Comparison of ENCODE assay signal across 30 mouse cellular contexts in the genomic region with DNA sequence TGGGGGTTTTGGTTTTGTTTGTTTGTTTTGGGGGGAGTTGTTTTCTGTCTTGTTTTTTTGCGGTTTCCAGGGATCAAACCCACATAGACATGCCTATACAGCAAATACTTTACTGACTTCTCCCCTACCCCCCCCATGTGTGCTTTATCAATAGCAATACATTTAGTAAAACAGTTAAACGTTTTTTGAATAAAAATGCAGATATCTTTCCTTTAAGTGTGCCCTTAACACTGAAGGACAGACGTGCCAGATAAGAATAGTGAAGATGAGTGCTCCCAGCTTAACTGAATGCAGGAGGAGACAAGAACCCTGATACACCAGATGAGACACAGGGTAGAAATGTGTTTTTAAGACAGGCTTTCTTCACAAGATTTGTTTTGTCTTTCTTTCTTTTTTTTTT. TPM values are rescaled to one million over a fixed set of nuclear protein-coding genes. Genes with fewer than 3 reads are reported as not detected.
"Had no signal": no experiment of that assay in that cellular context is flagged by ENCODE, and none has a peak within 500 bp of the region (broad histone marks: within the 10 kb centered on the region; RNA-seq: fewer than 3 reads in every experiment).

No protein-coding gene starts in this region.

- H3K4me3 ChIP-seq: layer of hippocampus, adult 2 months; limb, embryonic 10.5 days; limb, embryonic 13.5 days; megakaryocyte, embryonic 14.5 days; midbrain, embryonic 12.5 days; midbrain, embryonic 15.5 days; myocyte; neural tube, embryonic 13.5 days had no signal

- H3K27ac ChIP-seq: hindbrain, postnatal 0 days; layer of hippocampus, adult 2 months; limb, embryonic 10.5 days; limb, embryonic 13.5 days; macrophage; midbrain, embryonic 12.5 days; midbrain, embryonic 15.5 days; neural tube, embryonic 13.5 days had no signal

- H3K4me1 ChIP-seq: limb, embryonic 13.5 days; neural tube, embryonic 13.5 days had no signal

- H3K27me3 ChIP-seq: midbrain, embryonic 15.5 days; neural tube, embryonic 13.5 days had no signal

- ATAC-seq: hindbrain, postnatal 0 days; inflammation-experienced regulatory T-cells, adult 6 months; intestine, embryonic 16.5 days; lung, postnatal 0 days; midbrain, embryonic 15.5 days had no signal

- DNase-seq: kidney, adult 18-20 months; kidney, adult 9 months; kidney, postnatal 25 days; layer of hippocampus, postnatal 36 days; lung, embryonic 14.5 days; retina, postnatal 1 day; right cerebral cortex, postnatal 25 days; thymus, adult 2 months; thymus, postnatal 14 days had no signal

- H3K36me3 ChIP-seq: limb, embryonic 10.5 days; limb, embryonic 13.5 days; midbrain, embryonic 12.5 days; midbrain, embryonic 15.5 days; neural tube, embryonic 13.5 days had no signal

- H3K9ac ChIP-seq: limb, embryonic 13.5 days; lung, embryonic 14.5 days; midbrain, embryonic 12.5 days; midbrain, embryonic 15.5 days; neural tube, embryonic 13.5 days had no signal

- H3K4me2 ChIP-seq: limb, embryonic 13.5 days; lung, embryonic 14.5 days; midbrain, embryonic 12.5 days; midbrain, embryonic 15.5 days; neural tube, embryonic 13.5 days had no signal

- H3K9me3 ChIP-seq: limb, embryonic 10.5 days; limb, embryonic 13.5 days; midbrain, embryonic 12.5 days; midbrain, embryonic 15.5 days; neural tube, embryonic 13.5 days had no signal

RNA-seq across cellular contexts. Expression of gene Thegl, which starts 4.7 kb away (rescaled TPM):
- total RNA-seq: liver, adult 2 months; monocyte, adult 5-6 weeks; neutrophil, adult 5-6 weeks had no signal
- polyA plus RNA-seq: inflammation-experienced regulatory T-cells, adult 6 months; large intestine, adult 2 months; limb, embryonic 10.5 days; limb, embryonic 13.5 days; liver, adult 2 months; macrophage; midbrain, embryonic 12.5 days; myocyte; spleen, adult 2 months; thymus, adult 2 months had no signal

RNA-seq across cellular contexts. Expression of gene Arl9, which starts 7.2 kb away (rescaled TPM):
- total RNA-seq: hindbrain, postnatal 0 days; layer of hippocampus, postnatal 10 days; layer of hippocampus, postnatal 36 days; left cerebral cortex, postnatal 25 days; liver, adult 2 months; monocyte, adult 5-6 weeks had no signal
- polyA plus RNA-seq: hindbrain, postnatal 0 days; inflammation-experienced regulatory T-cells, adult 6 months; intestine, embryonic 16.5 days; kidney, embryonic 16.5 days; limb, embryonic 10.5 days; limb, embryonic 13.5 days; lung, postnatal 0 days; macrophage; midbrain, embryonic 12.5 days; midbrain, embryonic 15.5 days; myocyte; neural tube, embryonic 13.5 days; spleen, adult 2 months; thymus, adult 2 months had no signal
